Mouse (Mus musculus): ENCODE results near the gene Csmd2. TPM values are rescaled to one million over a fixed set of nuclear protein-coding genes. Genes with fewer than 3 reads are reported as not detected.

Csmd2 gene
- polyA plus RNA-seq (2012; rRNA removed) = 0.03 TPM in 1 of 2 replicates, not detected in the other

- Histone ChIP-seq H3K27me3 (replicated peaks; ENCODE audit: control insufficient read depth, insufficient read depth, low read length) (0 out of 2 replicates have a peak, but pooled peaks cover 1% of the 10 kb centered on the region), H3K4me1 (ENCODE audit: control insufficient read depth, insufficient read depth, low read length) (no peaks in the 10 kb centered on the region), H3K27ac (ENCODE audit: insufficient read depth, low read depth, low read length) (no peak within 1 kb of the TSS), H3K36me3 (ENCODE audit: control insufficient read depth, insufficient read depth, low read length) (no peaks in the 10 kb centered on the region), H3K4me3 (ENCODE audit: insufficient read depth, low read depth, low read length) (no peak within 1 kb of the TSS)
- WGBS = 1% methylated on average over 61 of the region's 65 CpGs
- TF ChIP-seq CTCF (conservative IDR thresholded peaks at IDR 0.05; ENCODE audit: insufficient read depth, insufficient read length, low read depth, low read length) = no peak
- TF ChIP-seq POLR2A (IDR thresholded peaks at IDR 0.05; ENCODE audit: low read depth, low read length) = no peak
- no peak for DNase-seq
Measured at GRCm38 (mm10) chr4:127987784-127988455, at the start of gene Csmd2. Gene Csmd2 (plus strand): TSS chr4:127987857.

- Histone ChIP-seq H3K27me3 (replicated peaks; ENCODE audit: control insufficient read depth, insufficient read depth, low read length) (no peaks in the 10 kb centered on the region), H3K4me1 (ENCODE audit: control insufficient read depth, insufficient read depth, low read length) (no peaks in the 10 kb centered on the region), H3K36me3 (ENCODE audit: control insufficient read depth, insufficient read depth, low read length) (no peaks in the 10 kb centered on the region), H3K4me3 (ENCODE audit: insufficient read depth, low read depth, low read length) (no peak overlapping the region), H3K27ac (ENCODE audit: insufficient read depth, low read depth, low read length) (no peak overlapping the region)
- no peak for TF ChIP-seq POLR2A (IDR thresholded peaks at IDR 0.05; ENCODE audit: low read depth, low read length)
- TF ChIP-seq CTCF (conservative IDR thresholded peaks at IDR 0.05; ENCODE audit: insufficient read depth, insufficient read length, low read depth, low read length) = no peak
- DNase-seq = no peak
- 56% methylated on average over 2 of the region's 2 CpGs for WGBS
Measured at GRCm38 (mm10) chr4:127947696-127948095, 40.0 kb upstream of the Csmd2 start.

- WGBS = 58% methylated on average over 10 of the region's 10 CpGs
- Histone ChIP-seq H3K4me3 (ENCODE audit: insufficient read depth, low read depth, low read length) (no peak overlapping the region), H3K27me3 (replicated peaks; ENCODE audit: control insufficient read depth, insufficient read depth, low read length) (no peaks in the 10 kb centered on the region), H3K4me1 (ENCODE audit: control insufficient read depth, insufficient read depth, low read length) (no peaks in the 10 kb centered on the region), H3K36me3 (ENCODE audit: control insufficient read depth, insufficient read depth, low read length) (no peaks in the 10 kb centered on the region), H3K27ac (ENCODE audit: insufficient read depth, low read depth, low read length) (no peak overlapping the region)
- no peak for DNase-seq
- TF ChIP-seq CTCF (conservative IDR thresholded peaks at IDR 0.05; ENCODE audit: insufficient read depth, insufficient read length, low read depth, low read length) (no peak), POLR2A (IDR thresholded peaks at IDR 0.05; ENCODE audit: low read depth, low read length) (no peak)
Measured at GRCm38 (mm10) chr4:127953006-127953710, 34.5 kb upstream of the Csmd2 start.

- no peaks in the 10 kb centered on the region for H3K36me3 ChIP-seq (ENCODE audit: control insufficient read depth, insufficient read depth, low read length)
- H3K27me3 ChIP-seq (replicated peaks; ENCODE audit: control insufficient read depth, insufficient read depth, low read length) = no peaks in the 10 kb centered on the region
- no peak overlapping the region for H3K4me3 ChIP-seq (ENCODE audit: insufficient read depth, low read depth, low read length)
- DNase-seq = no peak
- no peak overlapping the region for H3K27ac ChIP-seq (ENCODE audit: insufficient read depth, low read depth, low read length)
- TF ChIP-seq POLR2A (IDR thresholded peaks at IDR 0.05; ENCODE audit: low read depth, low read length) = no peak
- no peak for TF ChIP-seq CTCF (conservative IDR thresholded peaks at IDR 0.05; ENCODE audit: insufficient read depth, insufficient read length, low read depth, low read length)
- no peaks in the 10 kb centered on the region for H3K4me1 ChIP-seq (ENCODE audit: control insufficient read depth, insufficient read depth, low read length)
- WGBS = 14% methylated on average over 7 of the region's 7 CpGs
Measured at GRCm38 (mm10) chr4:127969101-127969500, 18.6 kb upstream of the Csmd2 start.

- no peak for DNase-seq
- no peak overlapping the region for H3K4me3 ChIP-seq (ENCODE audit: insufficient read depth, low read depth, low read length)
- WGBS = 5% methylated on average over 7 of the region's 7 CpGs
- H3K27me3 ChIP-seq (replicated peaks; ENCODE audit: control insufficient read depth, insufficient read depth, low read length) = no peaks in the 10 kb centered on the region
- H3K36me3 ChIP-seq (ENCODE audit: control insufficient read depth, insufficient read depth, low read length) = no peaks in the 10 kb centered on the region
- H3K4me1 ChIP-seq (ENCODE audit: control insufficient read depth, insufficient read depth, low read length) = no peaks in the 10 kb centered on the region
- no peak for TF ChIP-seq CTCF (conservative IDR thresholded peaks at IDR 0.05; ENCODE audit: insufficient read depth, insufficient read length, low read depth, low read length)
- no peak for TF ChIP-seq POLR2A (IDR thresholded peaks at IDR 0.05; ENCODE audit: low read depth, low read length)
- H3K27ac ChIP-seq (ENCODE audit: insufficient read depth, low read depth, low read length) = no peak overlapping the region
Measured at GRCm38 (mm10) chr4:127970018-127970421, 17.6 kb upstream of the Csmd2 start.

GRCm38 (mm10) chr4:127970901-127971868 lies 16.5 kb upstream of the Csmd2 start, which contains the start of gene CK137956:
Gene CK137956 (minus strand): TSS chr4:127970951.
- no peak for DNase-seq
- TF ChIP-seq CTCF (conservative IDR thresholded peaks at IDR 0.05; ENCODE audit: insufficient read depth, insufficient read length, low read depth, low read length) (no peak), POLR2A (IDR thresholded peaks at IDR 0.05; ENCODE audit: low read depth, low read length) (no peak)

More at GRCm38 (mm10) chr4:127970901-127971868, 16.5 kb upstream of the Csmd2 start, which contains the start of gene CK137956:
- Histone ChIP-seq H3K27me3 (replicated peaks; ENCODE audit: control insufficient read depth, insufficient read depth, low read length) (no peaks in the 10 kb centered on the region), H3K4me1 (ENCODE audit: control insufficient read depth, insufficient read depth, low read length) (no peaks in the 10 kb centered on the region), H3K36me3 (ENCODE audit: control insufficient read depth, insufficient read depth, low read length) (no peaks in the 10 kb centered on the region), H3K27ac (ENCODE audit: insufficient read depth, low read depth, low read length) (no peak within 1 kb of the TSS), H3K4me3 (ENCODE audit: insufficient read depth, low read depth, low read length) (no peak within 1 kb of the TSS)
- WGBS = 5% methylated on average over 39 of the region's 39 CpGs
